Mouse (Mus musculus) stomach, embryonic 16.5 days (tissue): ENCODE data around the gene Olfr68. TPM values are rescaled to one million over a fixed set of nuclear protein-coding genes. Genes with fewer than 3 reads are reported as not detected.
"Not testable (repeated sequence)": the region's sequence is repeated elsewhere in the genome, so short reads cannot be mapped to it uniquely, and the experiment has no call there.

Experiments used
- ATAC-seq: fragments of 200-750 bp; cut with Nextera tagmentation; 2 replicates; pipeline ENCODE4 v1.8.0; 2017; ENCODE audit warnings: moderate number of reproducible peaks, moderate TSS enrichment; ENCODE audit not compliant: insufficient read depth, low FRiP score
- H3K27ac ChIP-seq: fragments of 300-500 bp; sonication (generic); 2 replicates; pipeline ENCODE4 v1.5.1; 2014; ENCODE audit warnings: low read length
- H3K27me3 ChIP-seq: fragments of 300-500 bp; sonication (generic); 2 replicates; pipeline ENCODE4 v1.6.1; 2014; ENCODE audit warnings: low read length, control low read depth, mixed read lengths; ENCODE audit not compliant: control insufficient read depth, insufficient read depth
- H3K36me3 ChIP-seq: fragments of 300-500 bp; sonication (generic); 2 replicates; pipeline ENCODE4 v1.6.1; 2014; ENCODE audit warnings: low read length; ENCODE audit not compliant: control insufficient read depth, insufficient read depth
- H3K4me1 ChIP-seq: fragments of 300-500 bp; sonication (generic); 2 replicates; pipeline ENCODE4 v1.6.1; 2014; ENCODE audit warnings: low read length, control low read depth, mixed read lengths; ENCODE audit not compliant: control insufficient read depth, insufficient read depth
- H3K4me2 ChIP-seq: fragments of 300-500 bp; sonication (generic); 2 replicates; pipeline ENCODE4 v1.6.1; 2014; ENCODE audit warnings: low read depth, low read length, mixed read lengths
- H3K4me3 ChIP-seq: fragments of 300-500 bp; sonication (generic); replicated peaks from 2 replicates; pipeline ENCODE4 v1.5.1; 2014; ENCODE audit warnings: mild to moderate bottlenecking, low read length
- H3K9ac ChIP-seq: fragments of 300-500 bp; sonication (generic); 2 replicates; pipeline ENCODE4 v1.6.1; 2014; ENCODE audit warnings: low read length
- H3K9me3 ChIP-seq: fragments of 300-500 bp; sonication (generic); replicated peaks from 2 replicates; pipeline ENCODE4 v1.6.1; 2016; ENCODE audit warnings: low read length, control low read depth; ENCODE audit not compliant: control insufficient read depth
- WGBS: fragments of 180-500 bp; shearing (Covaris S2); extraction: QIAGEN DNeasy Blood & Tissue Kit; methylation state at CpG from one replicate; pipeline ENCODE4 v1.1.7; 2014; 5-methylcytosine and 5-hydroxymethylcytosine counted together
- polyA plus RNA-seq: library from polyadenylated mRNA; unstranded; fragments of >200 nt; fragmentation: Nextera tagmentation; extraction: Ambion mirVana; gene quantifications from 2 replicates; pipeline ENCODE4 v1.2.1, GENCODE M21; 2015

Gene Olfr68
- polyA plus RNA-seq = not detected in 2 replicates

GRCm38 (mm10) chr7:103779598-103779997, at the start of gene Olfr68:
Gene Olfr68 (minus strand): TSS chr7:103779698.
- no peaks in the 10 kb centered on the region for H3K36me3 ChIP-seq
- WGBS = 63% methylated on average over 3 of the region's 3 CpGs
- no peaks in the 10 kb centered on the region for H3K4me1 ChIP-seq
- no peak within 1 kb of the TSS for H3K27ac ChIP-seq
- H3K9ac ChIP-seq = no peak within 1 kb of the TSS
- H3K9me3 ChIP-seq = no peaks in the 10 kb centered on the region
- no peak within 1 kb of the TSS for H3K4me3 ChIP-seq
- no peaks in the 10 kb centered on the region for H3K27me3 ChIP-seq
- H3K4me2 ChIP-seq = no peak within 1 kb of the TSS
- ATAC-seq = no peak

GRCm38 (mm10) chr7:103827808-103828207, 48.3 kb upstream of the Olfr68 start, which contains the start of gene Hbb-bs:
Gene Hbb-bs (minus strand): TSS chr7:103828096.
- H3K9me3 ChIP-seq = no peaks in the 10 kb centered on the region
- no peak within 1 kb of the TSS for H3K4me3 ChIP-seq
- H3K27ac ChIP-seq = no peak within 1 kb of the TSS
- no peak within 1 kb of the TSS for H3K9ac ChIP-seq
- no peaks in the 10 kb centered on the region for H3K4me1 ChIP-seq
- H3K27me3 ChIP-seq = no peaks in the 10 kb centered on the region
- peak; percentile 86 for ATAC-seq
- no peaks in the 10 kb centered on the region for H3K36me3 ChIP-seq
- 90% methylated on average over 4 of the region's 4 CpGs for WGBS
- no peak within 1 kb of the TSS for H3K4me2 ChIP-seq

- ATAC-seq, H3K4me2 ChIP-seq, H3K9me3 ChIP-seq, H3K27me3 ChIP-seq, H3K36me3 ChIP-seq, H3K4me1 ChIP-seq, H3K4me3 ChIP-seq, H3K27ac ChIP-seq, H3K9ac ChIP-seq: not testable (repeated sequence)
- WGBS = no CpG with 5 or more reads among the region's 2 CpGs
Observed at GRCm38 (mm10) chr7:103827139-103827538, 47.6 kb upstream of the Olfr68 start.

- no peak overlapping the region for H3K27ac ChIP-seq
- H3K9ac ChIP-seq = no peak overlapping the region
- 0 out of 2 replicates have a peak, but pooled peaks have one; percentile 7 for ATAC-seq
- H3K4me1 ChIP-seq = no peaks in the 10 kb centered on the region
- H3K36me3 ChIP-seq = no peaks in the 10 kb centered on the region
- H3K4me3 ChIP-seq = no peak overlapping the region
- no peaks in the 10 kb centered on the region for H3K27me3 ChIP-seq
- H3K9me3 ChIP-seq = no peaks in the 10 kb centered on the region
- H3K4me2 ChIP-seq = no peak overlapping the region
- WGBS = 63% methylated on average over 3 of the region's 3 CpGs
Observed at GRCm38 (mm10) chr7:103826255-103826887, 46.9 kb upstream of the Olfr68 start.

- H3K4me2 ChIP-seq = no peak overlapping the region
- no peaks in the 10 kb centered on the region for H3K4me1 ChIP-seq
- H3K9me3 ChIP-seq = no peaks in the 10 kb centered on the region
- WGBS = 89% methylated on average over 3 of the region's 3 CpGs
- H3K4me3 ChIP-seq = no peak overlapping the region
- H3K27me3 ChIP-seq = no peaks in the 10 kb centered on the region
- ATAC-seq = peak; percentile 69; the same call in 1 of the 2 replicates
- no peak overlapping the region for H3K9ac ChIP-seq
- H3K27ac ChIP-seq = no peak overlapping the region
- H3K36me3 ChIP-seq = no peaks in the 10 kb centered on the region
Observed at GRCm38 (mm10) chr7:103825536-103826254, 46.2 kb upstream of the Olfr68 start.

GRCm38 (mm10) chr7:103824597-103824996, 45.1 kb upstream of the Olfr68 start:
- Histone ChIP-seq H3K4me2 (no peak overlapping the region), H3K9me3 (no peaks in the 10 kb centered on the region), H3K27ac (no peak overlapping the region), H3K4me3 (no peak overlapping the region), H3K4me1 (no peaks in the 10 kb centered on the region), H3K36me3 (no peaks in the 10 kb centered on the region), H3K27me3 (no peaks in the 10 kb centered on the region), H3K9ac (no peak overlapping the region)
- 80% methylated on average over 2 of the region's 2 CpGs for WGBS
- ATAC-seq = no peak

- H3K9me3 ChIP-seq, H3K4me3 ChIP-seq, H3K27me3 ChIP-seq, H3K36me3 ChIP-seq, H3K4me2 ChIP-seq, H3K9ac ChIP-seq, H3K27ac ChIP-seq, ATAC-seq, H3K4me1 ChIP-seq: not testable (repeated sequence)
- 88% methylated on average over 1 of the region's 2 CpGs for WGBS
Observed at GRCm38 (mm10) chr7:103815085-103815484, 35.6 kb upstream of the Olfr68 start.

- H3K36me3 ChIP-seq = no peaks in the 10 kb centered on the region
- no peak within 1 kb of the TSS for H3K9ac ChIP-seq
- ATAC-seq = peak; percentile 82
- H3K27me3 ChIP-seq = no peaks in the 10 kb centered on the region
- no peaks in the 10 kb centered on the region for H3K9me3 ChIP-seq
- H3K27ac ChIP-seq = no peak within 1 kb of the TSS
- no peak within 1 kb of the TSS for H3K4me2 ChIP-seq
- 85% methylated on average over 3 of the region's 3 CpGs for WGBS
- H3K4me1 ChIP-seq = no peaks in the 10 kb centered on the region
- H3K4me3 ChIP-seq = no peak within 1 kb of the TSS
Observed at GRCm38 (mm10) chr7:103813766-103814165, 34.3 kb upstream of the Olfr68 start, which contains the start of gene Hbb-bt. Gene Hbb-bt (minus strand): TSS chr7:103813996.

GRCm38 (mm10) chr7:103813152-103813551, 33.7 kb upstream of the Olfr68 start:
- ATAC-seq = not testable (repeated sequence)

More at GRCm38 (mm10) chr7:103813152-103813551, 33.7 kb upstream of the Olfr68 start:
- not testable (repeated sequence) for H3K4me2 ChIP-seq, H3K4me1 ChIP-seq, H3K9me3 ChIP-seq, H3K36me3 ChIP-seq, H3K27me3 ChIP-seq, H3K4me3 ChIP-seq, H3K9ac ChIP-seq, H3K27ac ChIP-seq
- no CpG with 5 or more reads among the region's 3 CpGs for WGBS
